Mouse (Mus musculus) induced T-regulatory cell, adult 2 months (primary cell): ENCODE data around the gene Adarb2.

Source experiments
- DNase-seq: peaks from one replicate; pipeline ENCODE4 v3.0.0-alpha.2; 2012; ENCODE audit warnings: low read depth

Adarb2 gene

GRCm38 (mm10) chr13:8487756-8488434, 285.2 kb downstream of the Adarb2 start:
- DNase-seq, result no peak

DNA sequence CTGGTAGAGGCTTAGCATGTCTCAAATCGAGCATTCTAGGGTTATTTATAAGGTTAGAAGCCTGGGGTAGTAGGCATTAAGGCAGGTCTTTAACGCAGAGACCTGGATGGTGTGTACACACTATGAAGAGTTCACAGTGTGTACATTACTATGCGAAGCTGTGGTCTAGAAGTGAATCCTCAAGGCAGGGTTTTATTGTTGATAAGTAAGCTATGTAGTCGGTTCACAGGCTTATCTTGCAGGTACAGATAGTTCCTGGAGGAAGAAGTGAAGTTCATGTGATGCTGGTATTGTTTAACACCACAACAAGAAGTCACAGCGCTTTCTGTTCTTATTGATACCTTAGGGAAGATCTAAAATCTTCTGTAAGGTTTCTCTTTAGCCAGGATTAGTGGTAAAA, 290.7 kb downstream of the Adarb2 start:
- DNase-seq, result no peak

- no peak for DNase-seq
Observed at GRCm38 (mm10) chr13:8499551-8499950, 296.9 kb downstream of the Adarb2 start.

- DNase-seq, result no peak
Observed at GRCm38 (mm10) chr13:8511069-8511817, 308.6 kb downstream of the Adarb2 start.

- DNase-seq, result no peak
Observed at GRCm38 (mm10) chr13:8515979-8516715, 313.5 kb downstream of the Adarb2 start.

- no peak for DNase-seq
Observed at GRCm38 (mm10) chr13:8519204-8519603, 316.5 kb downstream of the Adarb2 start.

- DNase-seq, result no peak
Observed at GRCm38 (mm10) chr13:8525748-8526631, 323.3 kb downstream of the Adarb2 start.

DNA sequence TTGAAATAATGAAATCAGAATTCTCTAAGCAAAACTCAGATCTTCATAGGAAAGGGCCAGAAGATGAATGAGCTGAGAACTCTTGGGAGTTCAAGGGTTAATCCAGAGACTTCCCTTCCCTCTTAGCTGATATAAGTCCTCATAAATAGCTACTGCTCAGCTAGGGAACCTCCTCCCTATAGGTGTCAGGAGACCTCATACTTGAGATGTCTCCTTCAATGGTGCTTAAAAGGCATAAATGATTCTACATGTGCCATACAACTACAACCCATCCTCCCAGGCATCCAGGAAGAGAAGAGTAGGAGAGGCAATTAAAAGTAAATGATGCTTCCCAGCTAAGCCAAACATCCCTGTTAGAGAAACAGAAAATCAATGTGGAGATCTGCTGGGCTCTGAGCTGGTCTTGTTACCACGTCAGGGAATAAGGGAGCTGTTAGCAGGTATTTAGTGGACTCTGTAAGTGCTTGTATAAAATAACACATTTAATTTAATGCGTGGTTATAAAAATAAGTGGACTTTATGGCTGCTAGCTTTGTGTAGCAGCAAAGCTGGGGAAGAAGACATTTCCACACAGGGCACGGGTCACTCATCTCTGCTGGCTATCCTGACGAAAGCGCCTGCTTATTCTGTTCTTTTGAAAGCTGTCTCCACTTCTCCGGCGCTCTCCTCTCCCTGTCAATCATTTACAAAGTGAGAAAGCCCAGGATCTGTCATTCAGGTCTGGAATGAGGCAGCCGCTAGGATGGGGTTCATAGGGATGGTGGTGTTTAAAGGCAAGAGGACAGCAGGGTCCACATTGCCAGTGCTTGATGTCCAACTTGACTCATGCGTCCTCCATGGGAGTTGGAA, 331.8 kb downstream of the Adarb2 start:
- no peak for DNase-seq

- no peak for DNase-seq
Observed at GRCm38 (mm10) chr13:8538481-8538880, 335.8 kb downstream of the Adarb2 start.

- DNase-seq, result no peak
Observed at GRCm38 (mm10) chr13:8538896-8539295, 336.2 kb downstream of the Adarb2 start.

- DNase-seq, result no peak
Observed at GRCm38 (mm10) chr13:8542684-8543083, 340.0 kb downstream of the Adarb2 start.

DNA sequence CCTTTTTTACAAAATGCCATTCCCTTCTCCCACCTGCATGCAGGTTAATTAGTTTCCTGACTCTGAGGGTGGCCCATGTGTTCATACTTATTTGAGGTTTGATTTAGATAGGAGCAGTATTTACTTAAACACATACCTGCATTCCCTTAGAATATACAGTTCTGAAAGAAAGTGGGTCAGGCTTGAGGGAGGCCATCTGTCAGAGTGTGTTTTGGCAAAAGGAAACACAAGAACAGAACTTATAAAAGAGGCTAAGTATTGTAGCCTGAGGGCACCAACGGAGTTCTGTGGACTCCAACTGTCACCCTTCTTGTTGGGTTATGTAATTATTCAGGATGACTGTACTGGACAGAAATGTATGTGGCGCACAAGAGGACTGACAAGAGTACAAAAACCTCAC, 349.6 kb downstream of the Adarb2 start:
- DNase-seq, result no peak

DNA sequence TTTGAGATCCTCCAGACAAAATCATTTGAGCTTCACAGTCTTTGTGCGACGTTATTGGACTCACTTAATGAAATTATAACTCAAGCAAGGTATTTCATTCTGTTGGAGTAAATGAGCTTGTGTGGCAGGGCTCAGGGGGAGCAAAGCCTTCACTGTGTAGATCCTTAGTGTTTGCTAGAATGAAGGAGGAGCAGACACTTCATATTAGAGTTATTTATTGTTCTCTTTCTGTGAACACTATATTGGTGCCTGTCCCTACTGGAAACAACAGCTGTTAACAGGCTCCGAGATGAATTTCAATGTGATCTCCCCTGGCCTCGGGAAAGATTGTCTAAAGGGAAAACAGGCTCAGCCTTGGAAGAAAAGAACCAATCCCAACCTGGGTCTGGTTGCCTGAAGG, 355.1 kb downstream of the Adarb2 start:
- no peak for DNase-seq

GRCm38 (mm10) chr13:8560485-8560884, 357.8 kb downstream of the Adarb2 start:
- DNase-seq, result no peak

GRCm38 (mm10) chr13:8563161-8563560, 360.5 kb downstream of the Adarb2 start:
- no peak for DNase-seq

DNA sequence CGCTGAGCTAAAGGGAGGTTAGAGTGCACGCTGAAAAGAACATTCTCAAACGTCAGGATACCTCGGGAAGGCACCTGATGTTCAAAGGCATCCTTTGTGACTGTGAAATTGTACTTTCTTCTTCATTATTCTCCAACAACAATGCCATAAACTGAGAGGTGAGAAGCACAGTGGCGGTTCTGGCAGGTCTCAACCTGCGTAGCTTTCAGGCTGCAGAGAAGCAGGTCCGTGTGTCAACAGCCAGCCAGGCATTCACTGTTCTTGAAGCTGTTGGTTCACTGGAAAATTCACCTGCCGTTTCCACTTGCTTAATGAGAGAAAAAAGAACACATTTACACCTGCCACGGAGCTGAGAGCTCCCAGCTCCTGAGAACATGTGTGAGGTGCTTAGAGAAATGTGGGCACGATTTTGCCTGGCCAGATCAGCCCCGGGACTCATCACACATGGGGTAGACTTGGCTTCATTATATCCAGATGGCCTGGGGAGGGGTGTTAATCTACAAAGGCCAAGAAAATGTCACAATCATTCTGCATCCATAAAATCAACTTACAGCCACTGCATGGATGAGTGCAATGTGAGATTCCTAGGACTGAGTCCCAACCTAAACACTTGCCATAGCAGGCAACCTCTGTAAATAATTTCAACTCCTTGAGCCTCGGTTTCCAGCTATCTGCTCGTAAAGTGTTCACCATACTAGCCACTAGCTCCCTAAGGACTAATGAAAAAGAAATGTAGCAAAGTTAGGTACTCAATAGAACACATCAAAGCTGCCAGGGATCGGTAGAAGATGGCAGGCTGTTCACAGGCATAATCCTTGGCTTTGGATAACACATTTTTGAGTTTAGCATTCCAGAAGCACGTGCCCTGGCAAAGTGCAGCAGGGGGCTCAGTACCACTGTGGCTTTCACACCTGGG, 364.7 kb downstream of the Adarb2 start:
- no peak for DNase-seq

DNA sequence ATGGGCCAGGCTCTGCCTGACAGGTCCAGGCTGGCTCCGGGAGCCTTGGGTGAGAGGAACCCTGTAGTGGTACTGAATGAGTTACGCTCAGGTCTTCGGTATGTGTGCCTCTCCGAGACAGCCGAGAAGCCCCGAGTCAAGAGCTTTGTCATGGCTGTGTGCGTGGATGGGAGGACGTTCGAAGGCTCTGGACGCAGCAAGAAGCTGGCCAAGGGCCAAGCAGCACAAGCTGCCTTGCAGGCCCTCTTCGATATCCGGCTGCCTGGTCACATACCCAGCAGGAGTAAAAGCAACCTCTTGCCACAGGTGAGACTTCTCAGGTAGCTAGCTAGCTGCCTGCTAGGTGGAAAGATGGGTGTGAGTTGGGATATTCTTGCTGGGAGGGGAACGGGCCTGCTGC, 367.6 kb downstream of the Adarb2 start:
- DNase-seq, result no peak

- DNase-seq, result no peak
Observed at GRCm38 (mm10) chr13:8573908-8574307, 371.2 kb downstream of the Adarb2 start.

- DNase-seq, result no peak
Observed at GRCm38 (mm10) chr13:8584257-8585005, 381.8 kb downstream of the Adarb2 start.
